Mouse (Mus musculus): Measurements from ENCODE around the gene Nup98. TPM values are rescaled to one million over a fixed set of nuclear protein-coding genes. Genes with fewer than 3 reads are reported as not detected.

Nup98 gene
- polyA plus RNA-seq, 1 experiment, result 17.1 TPM

GRCm38 (mm10) chr7:102233059-102233458 lies 23.1 kb upstream of the Nup98 start:
- no peak for DNase-seq (ENCODE audit: low read depth)

- no peak for DNase-seq (ENCODE audit: low read depth)
These were observed 19.8 kb upstream of the Nup98 start for GRCm38 (mm10) chr7:102229814-102230213.

DNA sequence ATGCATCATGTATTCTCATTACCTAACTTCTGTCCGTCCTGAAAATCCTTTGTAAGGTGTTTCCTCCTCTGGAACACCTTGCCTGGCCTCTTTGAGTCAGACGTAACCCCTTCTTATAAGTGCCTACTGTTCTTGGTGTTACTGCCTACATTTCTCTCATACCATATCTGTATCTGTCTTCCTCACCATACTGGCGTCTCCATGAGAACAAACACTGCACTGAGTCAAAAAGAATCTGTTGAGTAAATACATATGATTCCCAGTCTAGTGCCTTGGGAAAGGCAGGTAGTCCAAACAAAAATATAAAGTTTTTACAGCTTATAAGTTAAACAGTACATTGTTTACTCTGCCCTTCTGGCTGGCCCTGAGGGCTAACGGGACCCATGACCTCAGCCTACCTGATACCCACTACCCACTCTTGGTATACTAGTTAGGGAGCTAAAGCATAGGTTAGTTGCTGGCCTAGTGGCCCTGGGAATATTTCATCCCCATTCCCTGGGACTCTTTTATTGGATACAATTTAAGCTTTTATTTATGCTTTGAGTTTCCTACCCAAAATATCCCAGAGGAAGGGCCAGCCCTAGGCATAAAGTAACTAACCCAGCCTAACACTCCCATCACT lies 18.2 kb upstream of the Nup98 start:
- no peak for DNase-seq (ENCODE audit: low read depth)

GRCm38 (mm10) chr7:102226051-102226450 lies 16.1 kb upstream of the Nup98 start:
- no peak for DNase-seq (ENCODE audit: low read depth)

DNA sequence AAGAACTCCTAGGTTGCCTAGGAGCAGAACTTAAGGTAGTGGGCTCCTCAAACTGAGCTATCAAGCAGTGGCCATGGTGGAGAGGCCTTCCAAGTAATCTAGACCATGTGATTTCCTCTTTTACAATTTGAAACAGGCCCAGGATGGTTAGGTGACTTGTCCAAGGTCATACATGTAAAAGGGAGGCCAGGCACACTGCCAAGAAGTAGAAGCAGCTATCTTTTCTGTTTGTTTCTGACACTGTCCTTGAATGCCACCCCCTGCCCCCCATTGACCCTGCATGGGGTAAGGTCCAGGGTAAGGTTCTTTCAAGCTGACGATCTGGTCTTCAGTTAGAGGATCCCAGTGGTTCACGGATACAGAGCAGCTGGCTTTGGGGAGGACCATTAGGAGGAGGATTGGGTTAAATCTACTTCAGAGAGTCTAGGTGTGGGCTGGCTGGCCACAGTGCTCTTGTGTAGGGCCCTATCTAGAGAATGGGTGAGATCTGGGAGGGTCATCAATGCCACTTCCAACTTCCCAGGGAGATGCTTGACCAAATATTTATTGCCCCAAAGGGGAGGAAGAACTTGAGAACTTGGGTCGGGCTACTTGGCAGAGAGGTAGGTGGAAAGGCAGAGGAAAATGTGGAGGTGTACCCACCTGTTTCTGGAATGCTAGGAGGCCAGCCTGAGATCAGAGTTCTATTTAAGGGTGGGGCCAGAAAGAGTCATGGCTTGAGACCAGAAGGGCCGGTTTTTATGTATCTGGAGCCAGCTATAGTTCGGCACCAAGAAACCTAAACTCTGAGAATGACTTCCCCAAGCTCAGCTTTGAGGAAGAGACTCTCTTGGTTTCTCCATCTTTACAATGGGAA lies 14.1 kb upstream of the Nup98 start:
- no peak for DNase-seq (ENCODE audit: low read depth)

DNA sequence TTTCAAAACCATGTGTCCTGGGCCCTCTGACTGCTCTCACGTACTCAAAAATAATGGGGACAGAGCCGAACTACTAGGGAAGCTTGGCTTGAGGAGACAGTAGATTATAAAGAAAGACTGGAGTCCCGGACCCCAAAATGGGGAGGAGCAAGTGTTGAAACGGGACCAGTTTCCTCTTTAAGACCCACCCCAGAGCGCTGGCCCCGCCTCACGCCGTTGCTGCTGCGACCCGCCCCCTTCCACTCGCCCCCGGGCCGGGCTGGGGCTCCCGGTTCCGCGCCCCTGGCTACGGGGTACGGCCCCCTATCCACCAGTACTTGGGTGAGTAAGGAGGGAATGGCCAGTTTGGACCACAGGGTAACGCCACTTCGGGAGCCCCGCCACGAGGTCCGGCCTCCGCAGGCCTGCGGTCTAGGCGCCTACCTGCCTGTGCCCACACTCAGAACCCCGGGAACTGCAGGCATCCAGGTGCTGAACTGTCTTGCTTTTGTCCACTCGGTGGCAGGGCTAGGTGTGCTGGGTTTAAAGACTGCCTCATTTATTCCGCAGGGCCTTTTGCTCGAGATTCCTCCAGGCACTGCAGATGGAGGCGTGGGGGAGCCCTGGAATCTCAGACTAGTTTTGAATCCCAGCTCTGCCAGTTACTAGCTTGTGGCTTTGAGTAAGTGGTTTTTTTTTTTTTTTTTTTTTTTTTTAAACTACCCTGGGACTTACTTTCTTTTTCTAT lies 13.0 kb upstream of the Nup98 start:
- no peak for DNase-seq (ENCODE audit: low read depth)

GRCm38 (mm10) chr7:102222336-102222735 lies 12.4 kb upstream of the Nup98 start:
- no peak for DNase-seq (ENCODE audit: low read depth)

DNA sequence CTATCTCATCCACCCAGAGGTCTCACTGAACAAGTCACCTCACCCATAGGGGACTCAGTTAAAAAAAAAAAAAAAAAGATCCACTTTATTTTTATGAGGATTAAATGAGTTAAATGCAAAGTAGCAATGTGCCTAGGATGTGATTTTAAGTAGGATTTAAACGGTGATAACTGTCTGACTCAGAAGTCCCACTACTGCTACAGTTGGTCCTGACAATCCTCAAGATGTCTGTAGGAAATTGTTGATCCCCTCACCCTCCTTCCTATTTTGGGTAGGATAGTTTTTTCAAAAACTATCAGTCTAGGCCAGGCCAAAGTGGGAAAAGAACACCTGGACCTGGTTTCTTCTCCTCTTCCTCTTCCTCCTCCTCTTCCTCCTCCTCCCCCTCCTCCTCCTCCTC lies 11.9 kb upstream of the Nup98 start:
- no peak for DNase-seq (ENCODE audit: low read depth)

DNA sequence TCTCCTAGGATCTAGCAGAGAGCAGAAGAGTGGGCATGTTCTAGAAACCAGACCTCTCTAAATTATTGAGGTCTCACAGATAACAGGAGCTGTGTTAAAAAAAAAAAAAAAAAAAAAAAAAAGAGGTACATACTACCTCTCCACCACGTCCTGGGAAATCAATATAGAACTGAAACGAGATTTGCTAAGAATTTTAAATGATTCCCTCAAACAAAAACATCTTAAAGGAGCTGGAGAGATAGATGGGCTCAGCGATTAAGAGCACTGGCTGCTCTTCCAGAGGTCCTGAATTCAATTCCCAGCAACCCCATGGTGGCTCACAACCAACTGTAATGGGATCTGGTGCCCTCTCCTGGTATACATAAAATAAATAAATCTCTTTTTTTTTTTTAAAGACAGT lies 1.1 kb upstream of the Nup98 start:
- DNase-seq (ENCODE audit: low read depth), result no peak

GRCm38 (mm10) chr7:102208806-102209363 lies 1.1 kb downstream of the Nup98 start:
- no peak for DNase-seq (ENCODE audit: low read depth)

GRCm38 (mm10) chr7:102205646-102206045 lies 4.3 kb downstream of the Nup98 start:
- no peak for DNase-seq (ENCODE audit: low read depth)

DNA sequence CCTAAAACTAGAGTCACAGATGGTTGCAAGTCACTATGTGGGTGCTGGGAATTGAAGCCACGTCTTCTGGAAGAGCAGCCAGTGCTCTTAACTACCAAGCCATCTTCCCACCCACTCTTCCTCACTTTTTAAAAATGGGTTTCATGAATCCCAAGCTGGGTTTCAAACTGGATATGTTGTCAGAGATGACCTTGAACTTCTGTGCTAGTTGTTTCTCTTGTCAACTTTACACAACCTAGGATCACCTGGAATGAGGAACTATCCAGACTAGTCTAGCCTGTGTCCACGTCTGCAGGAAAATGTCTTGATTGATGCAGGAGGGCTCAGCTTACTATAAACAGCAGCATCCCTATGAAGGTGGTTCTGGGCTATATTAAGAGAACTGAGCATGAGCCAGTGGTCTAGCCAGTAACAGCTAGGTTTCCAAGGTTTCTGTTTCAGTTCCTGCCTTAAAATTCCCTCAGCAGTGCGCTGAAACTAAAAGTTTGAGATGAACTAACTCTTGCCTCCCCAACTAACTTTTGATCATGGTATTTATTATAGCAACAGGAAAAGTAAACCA lies 5.6 kb downstream of the Nup98 start:
- DNase-seq (ENCODE audit: low read depth), result no peak

- no peak for DNase-seq (ENCODE audit: low read depth)
These were observed 8.8 kb downstream of the Nup98 start for GRCm38 (mm10) chr7:102200996-102201785.

DNA sequence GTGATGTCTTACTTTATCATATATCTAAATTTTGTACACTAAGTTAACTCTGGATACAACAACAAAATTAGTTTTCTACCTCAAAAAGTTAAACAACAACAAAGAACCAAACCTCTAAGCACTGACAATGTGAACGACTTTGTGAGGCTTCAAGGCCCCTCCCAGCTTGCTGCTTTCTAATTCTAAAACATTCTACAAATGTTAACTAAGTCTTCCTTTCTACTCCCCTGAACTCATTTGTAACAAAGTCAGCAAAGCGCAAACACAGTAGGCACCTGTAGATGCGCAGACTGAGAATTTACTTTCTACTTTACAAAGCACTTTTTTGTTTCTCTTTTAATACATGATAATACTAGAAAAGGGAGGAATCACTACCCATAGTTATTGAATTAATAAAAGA lies 9.4 kb downstream of the Nup98 start:
- DNase-seq (ENCODE audit: low read depth), result no peak

- no peak for DNase-seq (ENCODE audit: low read depth)
These were observed 17.6 kb downstream of the Nup98 start for GRCm38 (mm10) chr7:102192356-102192755.

DNA sequence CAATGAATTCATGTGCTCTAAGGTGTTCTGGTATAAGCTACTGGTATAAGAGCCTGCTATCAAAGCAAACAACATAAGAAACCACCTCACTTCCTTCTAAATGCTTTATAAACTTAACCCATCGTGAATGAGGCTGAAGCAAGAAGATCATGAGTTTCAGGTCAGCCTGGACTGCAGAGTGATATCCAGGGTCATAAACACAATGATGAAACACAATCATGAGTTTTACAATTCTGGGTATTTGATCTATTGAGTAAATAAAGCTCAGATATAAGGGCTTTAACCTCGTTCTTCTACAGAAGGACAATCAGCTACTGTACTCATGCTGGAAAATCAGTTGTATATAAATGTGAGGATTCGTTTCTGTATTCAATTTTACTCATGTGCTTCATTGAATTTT lies 26.1 kb downstream of the Nup98 start:
- no peak for DNase-seq (ENCODE audit: low read depth)

DNA sequence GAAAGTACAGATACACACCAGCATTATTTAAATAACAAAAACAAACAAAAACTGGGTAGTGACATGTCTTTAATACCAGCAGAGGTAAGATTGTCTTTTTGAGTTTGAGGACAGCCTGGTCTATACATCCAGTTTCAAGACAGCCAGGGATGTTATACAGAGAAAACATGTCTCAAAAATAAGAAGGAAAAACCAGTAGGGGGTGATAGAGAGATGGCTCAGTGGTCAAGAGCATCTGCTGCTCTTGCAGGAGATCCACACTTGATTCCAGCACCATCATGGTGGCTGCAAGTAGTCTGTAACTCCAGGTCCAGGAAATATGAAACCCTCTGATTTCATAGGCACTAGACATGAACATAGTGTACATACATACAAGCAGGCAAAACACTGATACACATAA lies 39.7 kb downstream of the Nup98 start:
- no peak for DNase-seq (ENCODE audit: low read depth)

DNA sequence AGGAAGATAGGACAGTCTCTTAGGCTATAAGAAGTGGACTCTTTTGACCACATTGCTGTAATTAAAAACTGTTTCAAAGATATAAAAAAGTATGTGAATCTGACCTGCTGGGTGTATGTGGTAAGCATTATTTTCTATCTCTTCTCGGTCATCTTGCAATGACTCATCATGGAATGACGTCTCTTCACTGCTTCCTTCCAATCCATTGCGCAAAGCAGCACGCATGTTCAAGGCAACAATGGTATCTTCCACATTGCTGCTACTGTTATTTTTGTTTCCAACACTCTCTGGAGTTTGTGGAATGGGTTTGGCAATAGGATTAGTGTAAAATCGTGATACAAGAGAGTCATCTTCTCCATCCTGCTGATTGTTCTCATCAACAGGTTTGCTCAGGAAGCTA lies 56.3 kb downstream of the Nup98 start:
- DNase-seq (ENCODE audit: low read depth), result peak; percentile 9

GRCm38 (mm10) chr7:102137898-102138297 lies 72.1 kb downstream of the Nup98 start:
- DNase-seq (ENCODE audit: low read depth), result no peak

DNA sequence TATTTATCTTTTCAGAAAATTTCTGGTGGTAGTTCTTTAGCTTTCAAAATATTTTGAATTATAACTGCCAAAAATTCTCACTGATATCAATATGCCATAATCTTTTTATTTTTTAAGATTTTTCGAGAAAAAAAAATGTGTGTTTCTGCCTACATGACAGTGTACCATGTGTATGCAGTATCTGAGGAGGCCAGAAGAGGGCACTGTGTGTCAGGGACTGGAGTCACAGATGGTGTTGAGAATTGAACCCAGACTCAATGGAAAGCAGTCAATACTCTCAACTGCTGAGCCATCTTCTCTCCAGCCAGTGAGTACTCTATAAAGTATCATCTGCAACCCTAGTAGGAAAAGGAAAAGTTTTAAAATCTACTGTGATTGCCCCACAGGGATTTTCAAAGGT lies 72.5 kb downstream of the Nup98 start:
- DNase-seq (ENCODE audit: low read depth), result no peak

DNA sequence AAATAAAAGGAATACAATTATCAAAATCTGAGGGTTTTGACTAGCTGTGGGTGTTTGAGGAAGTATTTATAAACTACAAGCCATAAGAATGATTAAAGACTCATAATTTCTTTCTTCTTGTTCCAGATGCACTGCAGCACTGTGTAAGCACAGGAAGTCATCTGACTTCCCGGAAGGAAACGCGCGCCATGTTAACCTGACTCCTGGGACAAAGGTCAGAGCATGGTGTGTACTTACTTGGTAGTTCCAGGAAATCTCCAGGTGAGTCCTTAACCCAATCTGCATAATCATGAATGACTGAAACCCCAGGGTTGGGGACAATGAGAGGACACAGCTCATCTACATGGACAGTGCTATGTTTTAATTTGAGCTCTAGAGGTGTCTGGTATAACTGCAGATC lies 77.6 kb downstream of the Nup98 start:
- no peak for DNase-seq (ENCODE audit: low read depth)

Measured in gonadal fat pad, adult 2 months (tissue).